Mouse (Mus musculus): ENCODE measurements around the gene Gphb5. TPM values are rescaled to one million over a fixed set of nuclear protein-coding genes. Genes with fewer than 3 reads are reported as not detected.
"Not testable (repeated sequence)": the region's sequence is repeated elsewhere in the genome, so short reads cannot be mapped to it uniquely, and the experiment has no call there.

The Gphb5 gene
- not detected in 3 replicates for total RNA-seq (2017)

DNA sequence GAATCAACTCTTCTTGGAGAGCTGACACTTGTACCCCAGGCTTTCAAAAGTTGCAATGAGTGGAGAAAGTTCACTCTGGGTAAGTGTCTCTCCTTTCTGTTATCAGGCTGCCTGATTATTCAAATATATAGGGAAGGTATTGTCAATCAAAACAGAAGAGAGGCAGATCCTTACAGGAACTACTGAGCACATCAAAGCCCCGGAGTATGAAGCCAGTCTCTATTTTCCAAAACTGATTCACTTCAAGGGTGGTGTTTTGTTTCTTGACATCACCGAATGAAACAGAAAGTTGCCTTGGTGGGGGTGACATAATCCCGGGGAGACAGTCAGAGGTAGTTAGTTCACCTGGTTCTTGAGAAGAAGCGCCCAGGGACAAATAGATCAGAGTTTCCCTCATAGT is at the start of gene Gphb5:
Gene Gphb5 (minus strand): TSS at position 101 of the 400 bp plus-strand sequence.
- no peak for ATAC-seq (replicated peaks; ENCODE audit: insufficient number of reproducible peaks, low FRiP score, low TSS enrichment, poor library complexity, severe bottlenecking)

- ATAC-seq (replicated peaks; ENCODE audit: insufficient number of reproducible peaks, low FRiP score, low TSS enrichment, poor library complexity, severe bottlenecking), result no peak
Observed at GRCm38 (mm10) chr12:75466206-75466605, 49.6 kb upstream of the Gphb5 start.

GRCm38 (mm10) chr12:75464016-75464769 is 47.6 kb upstream of the Gphb5 start:
- no peak for ATAC-seq (replicated peaks; ENCODE audit: insufficient number of reproducible peaks, low FRiP score, low TSS enrichment, poor library complexity, severe bottlenecking)

GRCm38 (mm10) chr12:75460561-75460960 is 44.0 kb upstream of the Gphb5 start:
- ATAC-seq (replicated peaks; ENCODE audit: insufficient number of reproducible peaks, low FRiP score, low TSS enrichment, poor library complexity, severe bottlenecking), result no peak

DNA sequence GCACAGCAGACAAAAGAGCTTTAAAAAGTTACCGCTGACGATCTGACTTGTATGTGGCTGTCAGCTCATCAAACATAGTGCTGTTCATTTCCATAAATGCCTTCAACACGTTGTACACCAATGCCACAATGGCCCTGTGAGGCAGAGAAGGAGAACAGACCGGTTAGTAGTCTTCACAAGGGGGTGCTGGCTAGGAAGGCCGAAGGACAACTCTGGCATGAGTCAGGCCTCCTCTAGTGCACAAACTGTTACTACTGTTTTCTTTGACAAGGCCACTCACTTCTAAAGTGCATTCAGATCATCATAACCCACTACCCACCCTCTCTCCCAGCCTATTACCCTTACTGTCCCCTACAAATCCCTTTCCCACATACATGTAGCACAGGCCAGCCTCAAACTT is 43.1 kb upstream of the Gphb5 start:
- no peak for ATAC-seq (replicated peaks; ENCODE audit: insufficient number of reproducible peaks, low FRiP score, low TSS enrichment, poor library complexity, severe bottlenecking)

- ATAC-seq (replicated peaks; ENCODE audit: insufficient number of reproducible peaks, low FRiP score, low TSS enrichment, poor library complexity, severe bottlenecking), result no peak
Observed at GRCm38 (mm10) chr12:75453441-75453840, 36.9 kb upstream of the Gphb5 start.

DNA sequence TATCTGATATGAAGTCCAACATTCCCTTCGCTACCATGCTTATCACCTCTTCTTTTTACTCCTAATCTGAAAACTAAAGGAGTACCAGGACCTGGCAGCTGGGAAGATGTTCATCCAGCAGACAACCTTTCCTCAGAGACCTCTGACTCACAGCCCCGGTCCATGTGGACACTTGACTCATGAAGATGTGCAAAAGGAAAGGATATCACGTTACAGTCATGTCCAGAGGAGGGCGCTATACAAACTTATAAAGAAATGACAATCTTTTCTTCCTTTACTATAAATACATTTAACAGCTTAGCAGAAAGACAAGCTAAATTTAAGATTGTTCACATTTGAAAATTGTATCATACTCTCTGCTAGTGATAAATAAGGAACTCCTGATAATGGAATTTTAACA is 36.4 kb upstream of the Gphb5 start:
- ATAC-seq (replicated peaks; ENCODE audit: insufficient number of reproducible peaks, low FRiP score, low TSS enrichment, poor library complexity, severe bottlenecking), result no peak

- ATAC-seq (replicated peaks; ENCODE audit: insufficient number of reproducible peaks, low FRiP score, low TSS enrichment, poor library complexity, severe bottlenecking), result no peak
Observed at GRCm38 (mm10) chr12:75450592-75450991, 34.0 kb upstream of the Gphb5 start.

DNA sequence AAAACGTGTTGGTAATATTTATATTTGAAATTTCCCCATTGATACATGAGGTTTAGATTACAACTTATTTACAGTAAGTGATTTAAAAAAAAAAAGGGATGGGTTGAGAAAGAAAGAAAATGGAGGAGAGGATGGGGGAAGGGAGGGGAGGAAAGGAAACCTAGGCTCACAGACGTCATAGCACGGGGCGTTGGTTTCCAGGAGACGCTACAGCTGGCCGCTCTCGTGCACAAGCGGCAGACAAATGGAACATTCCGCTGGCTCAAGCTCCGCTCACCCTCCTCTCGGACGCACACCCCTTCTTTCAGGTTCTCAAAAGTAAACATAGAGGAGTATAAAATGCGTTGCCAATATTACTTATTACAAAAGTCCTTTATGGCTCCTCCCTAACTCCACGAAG is 33.4 kb upstream of the Gphb5 start:
- no peak for ATAC-seq (replicated peaks; ENCODE audit: insufficient number of reproducible peaks, low FRiP score, low TSS enrichment, poor library complexity, severe bottlenecking)

DNA sequence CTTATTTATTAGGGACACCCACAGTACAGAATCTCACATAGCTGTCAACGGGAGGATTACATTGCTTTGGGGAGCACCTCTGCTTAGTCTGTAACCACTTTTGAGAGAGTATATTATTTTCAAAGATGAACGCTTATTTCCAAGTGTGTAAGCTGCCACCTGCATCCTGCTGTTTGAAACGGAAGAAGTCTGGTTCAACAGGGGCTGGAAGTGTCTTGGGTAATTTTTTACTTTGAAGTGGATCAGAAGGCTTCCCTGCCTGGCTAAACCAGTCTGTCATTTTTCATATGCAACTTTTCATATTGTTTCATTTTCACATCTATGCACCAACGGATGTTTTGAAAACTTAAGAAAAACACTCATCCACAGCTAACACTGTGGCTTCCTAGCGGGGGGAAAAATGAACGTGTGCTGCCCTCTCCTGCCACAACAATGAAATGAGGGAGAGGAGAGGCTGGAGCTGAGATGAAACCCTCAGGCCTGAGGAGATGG is 32.9 kb upstream of the Gphb5 start:
- ATAC-seq (replicated peaks; ENCODE audit: insufficient number of reproducible peaks, low FRiP score, low TSS enrichment, poor library complexity, severe bottlenecking), result no peak

DNA sequence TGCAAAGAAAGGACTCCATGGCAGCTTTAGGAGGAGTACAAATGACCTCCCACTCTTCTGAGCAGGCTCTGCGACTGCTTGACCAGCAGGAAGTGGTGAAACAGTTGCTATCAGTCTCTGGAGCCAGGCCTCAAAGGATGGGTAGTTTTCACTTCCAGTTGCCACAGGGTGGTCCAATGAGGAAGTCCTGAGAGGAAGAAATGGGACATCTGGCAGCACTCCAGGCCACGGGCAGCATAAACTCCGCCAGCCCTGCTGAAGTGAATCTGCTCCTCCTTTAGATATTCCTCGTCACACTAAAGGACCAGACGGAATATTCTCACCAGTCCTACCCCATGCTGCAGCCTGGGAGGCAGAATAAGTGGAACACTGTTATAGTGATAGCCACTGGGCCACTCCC is 32.3 kb upstream of the Gphb5 start:
- 0 out of 2 replicates have a peak, but pooled peaks have one; percentile 18 for ATAC-seq (replicated peaks; ENCODE audit: insufficient number of reproducible peaks, low FRiP score, low TSS enrichment, poor library complexity, severe bottlenecking)

- ATAC-seq (replicated peaks; ENCODE audit: insufficient number of reproducible peaks, low FRiP score, low TSS enrichment, poor library complexity, severe bottlenecking), result no peak
Observed at GRCm38 (mm10) chr12:75446245-75446644, 29.7 kb upstream of the Gphb5 start.

- ATAC-seq (replicated peaks; ENCODE audit: insufficient number of reproducible peaks, low FRiP score, low TSS enrichment, poor library complexity, severe bottlenecking), result not testable (repeated sequence)
Observed at GRCm38 (mm10) chr12:75432400-75432799, 15.8 kb upstream of the Gphb5 start.

- ATAC-seq (replicated peaks; ENCODE audit: insufficient number of reproducible peaks, low FRiP score, low TSS enrichment, poor library complexity, severe bottlenecking), result no peak
Observed at GRCm38 (mm10) chr12:75429685-75430396, 13.3 kb upstream of the Gphb5 start.

- ATAC-seq (replicated peaks; ENCODE audit: insufficient number of reproducible peaks, low FRiP score, low TSS enrichment, poor library complexity, severe bottlenecking), result no peak
Observed at GRCm38 (mm10) chr12:75428719-75429118, 12.1 kb upstream of the Gphb5 start.

DNA sequence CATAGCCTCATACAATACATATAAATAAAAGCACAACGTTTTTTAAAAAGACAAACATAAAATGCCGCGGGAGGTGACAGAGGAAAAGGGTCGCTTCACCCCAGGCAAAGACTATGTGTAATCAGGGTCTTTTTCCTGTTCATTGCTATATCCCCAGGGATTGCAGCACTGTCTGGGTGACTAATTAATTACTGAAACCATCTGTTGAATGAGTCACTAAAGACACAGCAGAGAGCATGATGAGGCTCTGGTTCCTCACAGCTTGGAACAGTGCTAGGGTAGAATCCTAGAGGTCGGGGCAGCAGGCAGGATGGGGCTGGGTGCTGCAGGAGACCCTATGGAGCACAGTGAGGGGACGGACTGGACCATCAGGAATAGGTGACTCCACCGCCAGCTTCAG is 9.3 kb upstream of the Gphb5 start:
- no peak for ATAC-seq (replicated peaks; ENCODE audit: insufficient number of reproducible peaks, low FRiP score, low TSS enrichment, poor library complexity, severe bottlenecking)

DNA sequence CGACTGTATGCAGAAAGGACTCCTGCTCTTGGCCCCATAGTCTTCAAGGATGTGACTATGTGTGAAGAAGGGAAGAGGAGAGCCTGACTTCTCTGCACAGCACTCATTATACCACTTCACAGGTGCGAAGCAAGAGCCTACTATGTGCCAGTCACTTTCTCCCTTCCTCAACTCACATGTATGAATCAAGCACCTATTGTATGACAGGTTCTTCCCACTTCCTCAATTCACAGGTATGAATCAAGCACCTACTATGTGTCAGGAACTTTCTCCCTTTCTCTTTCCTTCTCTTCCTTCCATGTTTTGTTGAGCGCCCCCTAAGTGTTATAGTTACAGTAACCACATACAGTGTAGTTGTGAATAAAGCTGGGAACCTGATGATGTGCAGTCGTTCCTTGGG is 8.2 kb upstream of the Gphb5 start:
- ATAC-seq (replicated peaks; ENCODE audit: insufficient number of reproducible peaks, low FRiP score, low TSS enrichment, poor library complexity, severe bottlenecking), result no peak

DNA sequence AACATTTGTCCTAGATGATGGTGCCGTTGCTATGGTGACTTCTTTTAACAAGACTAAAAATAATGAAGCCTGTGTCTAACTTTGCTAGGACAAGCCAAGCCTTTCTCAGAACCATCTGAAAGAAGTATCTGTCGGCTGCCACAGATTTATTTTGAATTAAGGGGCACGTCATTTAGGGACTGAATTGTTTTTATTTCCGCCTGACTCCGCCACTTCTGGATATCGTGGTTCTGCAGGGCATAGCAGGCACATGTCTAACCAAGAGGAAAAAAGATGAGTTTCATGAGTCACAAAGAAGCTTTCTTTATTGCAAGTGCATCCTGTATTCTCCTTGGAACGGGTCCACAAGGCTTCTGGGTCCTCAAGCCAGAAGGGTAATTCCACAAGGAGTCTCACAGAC is 7.8 kb upstream of the Gphb5 start:
- ATAC-seq (replicated peaks; ENCODE audit: insufficient number of reproducible peaks, low FRiP score, low TSS enrichment, poor library complexity, severe bottlenecking), result no peak

GRCm38 (mm10) chr12:75414991-75415390 is 1.6 kb downstream of the Gphb5 start:
- ATAC-seq (replicated peaks; ENCODE audit: insufficient number of reproducible peaks, low FRiP score, low TSS enrichment, poor library complexity, severe bottlenecking), result peak; percentile 24

- ATAC-seq (replicated peaks; ENCODE audit: insufficient number of reproducible peaks, low FRiP score, low TSS enrichment, poor library complexity, severe bottlenecking), result 0 out of 2 replicates have a peak, but pooled peaks have one; percentile 36
Observed at GRCm38 (mm10) chr12:75412964-75413363, 3.6 kb downstream of the Gphb5 start.

Measured in monocyte, adult 5-6 weeks (primary cell).